Mouse (Mus musculus): ENCODE measurements around the gene Dop1b.

GRCm38 (mm10) chr16:93777247-93777999 is 65.7 kb downstream of the Dop1b start:
- no peak for TF ChIP-seq POLR2A (IDR thresholded peaks at IDR 0.05; ENCODE audit: extremely low read depth, insufficient read depth, low read length)
- no peak for TF ChIP-seq CTCF (IDR thresholded peaks at IDR 0.05; ENCODE audit: extremely low read depth, insufficient read depth, low read length)
